Mouse (Mus musculus): ENCODE data around the gene Rapgef4.
A peak's percentile ranks its signal among the peaks of the same experiment; 100 is the strongest.

Rapgef4 gene

DNA sequence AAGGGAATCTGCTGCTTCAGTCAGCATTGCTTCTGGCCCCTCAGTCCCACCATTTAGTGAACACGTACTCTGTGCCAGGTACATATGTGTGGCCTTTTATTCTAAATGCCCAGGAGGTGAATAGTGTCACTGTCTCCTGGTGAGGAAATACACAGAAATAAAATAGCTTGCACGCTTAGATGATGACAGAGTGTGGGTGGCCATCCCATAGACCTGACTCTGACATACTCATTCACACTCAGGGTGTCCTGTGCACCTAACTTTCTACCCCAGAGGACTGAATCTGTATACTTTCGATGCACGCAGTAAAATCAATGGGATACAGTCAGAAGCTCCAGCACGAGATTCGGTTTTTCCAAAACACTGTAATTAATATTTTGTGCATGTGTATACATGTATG is 286.4 kb downstream of the Rapgef4 start:
- DNase-seq (ENCODE audit: extremely low spot score, low spot score), result no peak

- no peak for DNase-seq (ENCODE audit: extremely low spot score, low spot score)
Observed at GRCm38 (mm10) chr2:72269651-72270341, 288.8 kb downstream of the Rapgef4 start.

GRCm38 (mm10) chr2:72278247-72278873 is 297.3 kb downstream of the Rapgef4 start:
- DNase-seq (ENCODE audit: extremely low spot score, low spot score), result no peak

- no peak for DNase-seq (ENCODE audit: extremely low spot score, low spot score)
Observed at GRCm38 (mm10) chr2:72280524-72280923, 299.5 kb downstream of the Rapgef4 start.

- DNase-seq (ENCODE audit: extremely low spot score, low spot score), result no peak
Observed at GRCm38 (mm10) chr2:72281971-72282370, 300.9 kb downstream of the Rapgef4 start.

DNA sequence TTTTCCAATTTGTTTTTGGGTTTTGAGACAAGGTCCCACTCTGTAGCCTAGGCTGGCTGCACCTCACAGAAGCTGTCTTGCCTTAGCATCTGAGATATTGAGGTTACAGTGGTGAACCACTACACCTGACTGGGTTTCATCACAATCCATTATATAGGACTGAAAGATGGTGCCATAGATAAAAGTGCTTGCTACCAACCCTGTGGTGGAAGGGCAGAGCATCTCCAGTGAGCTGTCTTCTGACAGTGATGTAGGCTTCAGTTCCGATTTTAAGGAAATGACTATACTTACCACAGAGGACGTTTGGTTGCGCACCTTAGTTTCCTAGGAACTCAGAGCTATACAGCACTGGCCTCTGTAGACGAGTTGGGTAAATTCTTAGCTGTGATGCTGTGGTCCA is 301.7 kb downstream of the Rapgef4 start:
- DNase-seq (ENCODE audit: extremely low spot score, low spot score), result no peak

GRCm38 (mm10) chr2:72284689-72285088 is 303.6 kb downstream of the Rapgef4 start:
- DNase-seq (ENCODE audit: extremely low spot score, low spot score), result no peak

DNA sequence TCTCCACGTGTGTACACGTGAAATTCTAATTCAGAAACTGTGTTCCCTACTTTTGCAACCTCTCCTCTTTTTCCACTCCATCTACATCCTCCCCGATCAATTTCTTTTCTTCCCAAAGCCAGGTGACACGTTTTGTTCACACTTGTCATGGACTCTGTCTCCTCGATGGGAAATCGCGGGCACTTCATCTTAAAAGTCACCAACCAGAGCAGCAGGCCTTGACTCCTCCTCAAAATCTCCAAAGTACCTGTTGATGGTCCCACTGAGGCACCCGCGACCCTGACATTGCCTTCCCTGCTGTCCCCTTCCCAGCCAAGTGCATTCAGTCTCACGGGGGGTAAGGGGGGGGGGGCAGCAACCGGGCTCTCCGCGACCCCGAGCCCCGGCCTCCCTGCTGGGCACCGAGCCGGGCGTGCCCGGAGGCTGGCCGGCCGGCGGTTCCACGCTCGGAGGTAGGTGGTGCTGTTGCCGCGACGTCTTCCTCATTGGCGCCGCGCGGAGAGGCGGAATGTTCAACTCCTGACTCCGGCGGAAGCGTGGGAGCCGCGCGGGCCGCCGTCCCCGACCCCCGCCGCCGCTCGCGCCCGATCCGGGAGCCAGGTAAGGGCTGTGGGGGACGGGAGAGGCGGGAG is 304.3 kb downstream of the Rapgef4 start, which contains the start of gene Map3k20:
Map3k20 (plus strand) TSS at position 382 of the 632 bp plus-strand sequence.
- DNase-seq (ENCODE audit: extremely low spot score, low spot score), result peak; percentile 80

DNA sequence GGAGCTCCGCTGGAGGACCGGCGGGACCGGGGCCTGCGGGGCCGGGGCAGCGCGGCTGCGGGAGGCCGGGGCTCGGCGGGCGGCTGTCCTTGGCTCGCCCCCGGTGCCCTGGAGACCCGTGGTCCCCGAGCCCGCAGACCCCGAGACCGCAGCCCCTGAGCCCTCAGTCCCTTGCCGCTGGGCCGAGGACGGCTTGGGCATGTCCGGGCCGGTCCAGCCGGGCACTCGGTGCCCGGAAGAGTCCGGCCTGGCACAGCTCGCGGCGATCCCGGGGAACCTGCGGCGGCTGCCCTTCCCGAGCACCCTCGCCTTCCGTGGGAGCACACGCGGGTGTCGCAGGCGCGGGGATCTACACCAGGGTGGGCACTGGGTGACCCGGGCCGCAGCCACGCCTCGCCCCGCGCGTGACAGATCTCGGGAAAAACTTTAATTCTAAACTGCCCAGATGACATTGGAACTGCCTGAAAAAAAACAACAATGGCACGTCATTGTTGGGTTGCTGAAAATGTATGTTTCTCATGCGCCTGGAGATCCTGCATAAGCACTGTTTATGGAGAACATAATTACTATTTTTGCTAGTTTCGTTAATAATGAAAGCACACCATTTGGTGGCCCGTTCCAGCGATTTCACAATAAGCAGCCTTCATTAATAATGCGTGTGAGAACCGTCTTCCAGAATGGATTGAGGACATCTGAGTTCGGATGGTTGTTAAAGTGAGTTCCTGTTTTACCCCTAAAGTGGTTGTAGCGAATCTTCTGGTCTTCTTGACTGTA is 305.0 kb downstream of the Rapgef4 start:
- no peak for DNase-seq (ENCODE audit: extremely low spot score, low spot score)

DNA sequence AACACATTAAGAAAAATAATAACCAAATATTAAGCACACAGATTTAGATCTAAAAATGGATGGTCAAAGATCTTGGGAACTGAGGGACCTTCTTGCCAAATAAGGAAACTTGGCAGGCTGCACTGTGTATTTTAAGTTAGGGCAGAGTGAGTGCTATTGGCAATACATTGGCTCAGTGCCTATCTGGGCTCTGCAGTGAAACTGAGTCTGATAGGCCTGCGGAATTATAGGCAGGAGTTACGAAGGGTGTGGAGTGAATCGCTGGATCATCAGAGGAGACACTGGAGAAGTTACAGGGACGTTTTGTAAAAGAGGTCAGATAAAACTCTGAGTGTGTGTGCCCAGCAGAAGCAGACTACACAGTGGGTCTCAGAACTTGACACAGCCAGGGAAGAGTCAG is 306.1 kb downstream of the Rapgef4 start:
- no peak for DNase-seq (ENCODE audit: extremely low spot score, low spot score)

DNA sequence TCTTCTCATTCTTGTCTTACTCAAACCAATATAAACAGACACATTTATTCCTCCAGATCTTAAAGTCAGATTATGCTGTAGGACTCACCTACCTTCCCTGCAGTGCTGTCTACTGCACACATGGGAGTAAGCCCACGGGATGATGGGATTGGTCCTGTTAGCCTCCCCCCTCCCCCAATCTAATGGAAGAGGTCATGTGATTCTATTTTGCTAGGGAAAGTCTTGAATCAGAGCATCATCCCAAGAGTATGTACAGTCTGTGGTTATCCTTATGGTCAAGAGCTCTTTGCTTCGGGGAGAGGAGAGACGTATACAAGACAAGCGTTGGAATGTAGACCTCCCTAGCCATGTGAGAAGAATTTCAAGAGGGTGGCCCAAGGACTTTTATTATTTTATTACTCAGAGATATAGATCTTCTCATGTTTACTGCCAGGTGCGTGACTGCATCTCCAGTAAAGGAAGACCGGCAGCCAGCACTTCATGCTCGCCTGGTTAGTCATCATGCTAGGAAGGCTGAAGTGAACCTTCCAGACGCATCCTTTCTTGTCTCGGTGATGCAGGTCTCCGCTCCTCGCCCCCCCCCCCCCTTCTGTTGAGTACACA is 308.0 kb downstream of the Rapgef4 start:
- no peak for DNase-seq (ENCODE audit: extremely low spot score, low spot score)

GRCm38 (mm10) chr2:72291103-72291502 is 310.1 kb downstream of the Rapgef4 start:
- no peak for DNase-seq (ENCODE audit: extremely low spot score, low spot score)

DNA sequence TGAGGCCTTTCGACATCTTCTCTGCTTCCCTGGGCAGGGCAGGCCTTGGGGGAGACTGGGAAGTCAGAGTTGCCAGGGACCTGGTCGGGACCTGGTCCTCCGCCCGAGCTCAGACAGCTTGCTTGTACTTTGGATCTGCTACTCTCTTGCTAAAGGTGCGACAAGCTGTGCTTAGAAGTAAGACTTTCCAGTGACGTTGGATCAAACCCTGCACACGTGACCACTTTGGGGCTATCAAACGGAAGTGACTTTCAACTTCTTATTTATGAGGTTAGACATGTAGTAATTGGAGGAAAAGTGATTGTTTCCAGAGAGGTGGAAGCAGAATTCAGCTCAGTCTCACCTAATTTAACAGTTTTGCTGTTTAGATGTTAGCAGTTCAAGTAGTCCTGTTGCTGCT is 311.5 kb downstream of the Rapgef4 start:
- no peak for DNase-seq (ENCODE audit: extremely low spot score, low spot score)

DNA sequence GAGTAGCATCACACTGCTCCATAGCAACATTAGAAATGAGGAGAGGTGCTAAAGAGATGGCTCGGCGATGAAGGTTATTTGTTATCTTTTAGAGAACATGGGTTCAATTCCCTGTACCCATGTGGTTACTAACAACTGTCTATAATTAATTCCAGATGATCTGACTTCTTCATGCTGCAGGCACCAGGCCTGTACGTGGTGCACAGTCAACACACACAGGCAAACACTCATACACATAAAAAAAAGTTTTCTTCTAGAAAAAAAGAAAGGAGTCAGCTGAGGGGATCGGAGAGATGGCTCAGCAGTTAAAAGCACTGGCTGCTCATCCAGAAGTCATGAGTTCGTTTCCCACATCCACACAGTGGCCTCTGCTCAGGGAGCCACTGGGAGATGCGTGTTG is 314.0 kb downstream of the Rapgef4 start:
- no peak for DNase-seq (ENCODE audit: extremely low spot score, low spot score)

DNA sequence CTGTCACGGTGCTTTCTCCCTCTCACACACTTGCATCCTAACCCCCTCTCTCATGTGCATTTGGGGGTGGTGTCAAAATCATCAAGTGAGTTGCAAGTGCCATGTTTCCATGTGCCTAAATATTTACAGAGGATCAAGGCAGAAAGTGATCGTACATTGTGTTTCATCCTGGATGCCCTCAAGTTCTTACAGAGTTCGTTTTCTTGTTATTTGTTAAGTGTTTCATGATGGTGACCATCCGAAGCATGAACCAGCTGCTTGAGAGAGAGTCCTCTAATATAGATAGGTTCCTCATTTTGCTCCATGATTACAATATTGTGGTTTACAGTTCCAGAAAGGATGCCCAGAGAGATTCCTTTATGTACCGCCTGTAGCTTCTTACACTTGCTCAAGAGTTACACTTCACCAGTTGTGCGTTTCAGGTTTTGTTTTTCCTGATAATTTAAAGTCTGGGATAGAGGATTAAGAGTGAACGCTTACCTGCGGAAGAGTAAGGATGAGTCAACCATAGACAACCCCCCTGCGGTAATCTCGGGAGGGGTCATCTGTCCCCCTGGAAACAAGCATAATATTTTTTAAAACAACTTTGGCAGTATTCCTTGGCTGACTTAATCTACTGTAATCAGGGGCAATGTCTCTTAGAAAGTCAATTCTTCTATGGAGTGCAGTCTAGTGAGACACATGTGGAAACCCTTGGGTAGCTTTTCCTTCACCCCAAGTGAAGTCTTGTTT is 316.1 kb downstream of the Rapgef4 start:
- no peak for DNase-seq (ENCODE audit: extremely low spot score, low spot score)

GRCm38 (mm10) chr2:72297716-72298082 is 316.7 kb downstream of the Rapgef4 start:
- DNase-seq (ENCODE audit: extremely low spot score, low spot score), result no peak

DNA sequence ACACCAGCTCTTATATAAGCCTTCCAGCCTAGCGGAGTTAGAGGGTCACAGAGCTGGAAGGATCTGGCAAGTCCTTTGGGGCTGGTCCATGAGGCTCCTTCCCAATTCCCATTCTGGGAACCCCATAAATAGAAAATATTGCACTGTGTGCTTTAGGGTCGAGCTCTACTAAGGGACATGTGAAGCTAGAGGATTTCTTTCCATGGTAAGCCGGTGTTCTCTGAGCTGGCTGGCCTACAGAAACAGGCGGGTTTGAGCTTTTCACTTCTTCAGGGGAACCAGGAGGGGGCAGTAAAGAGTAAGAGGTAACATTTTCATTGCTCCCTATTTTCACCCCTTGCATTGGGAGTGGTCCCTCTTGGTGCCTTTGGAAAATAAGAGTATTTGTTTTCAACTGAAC is 317.4 kb downstream of the Rapgef4 start:
- DNase-seq (ENCODE audit: extremely low spot score, low spot score), result no peak

- DNase-seq (ENCODE audit: extremely low spot score, low spot score), result no peak
Observed at GRCm38 (mm10) chr2:72301194-72301916, 320.3 kb downstream of the Rapgef4 start.

DNA sequence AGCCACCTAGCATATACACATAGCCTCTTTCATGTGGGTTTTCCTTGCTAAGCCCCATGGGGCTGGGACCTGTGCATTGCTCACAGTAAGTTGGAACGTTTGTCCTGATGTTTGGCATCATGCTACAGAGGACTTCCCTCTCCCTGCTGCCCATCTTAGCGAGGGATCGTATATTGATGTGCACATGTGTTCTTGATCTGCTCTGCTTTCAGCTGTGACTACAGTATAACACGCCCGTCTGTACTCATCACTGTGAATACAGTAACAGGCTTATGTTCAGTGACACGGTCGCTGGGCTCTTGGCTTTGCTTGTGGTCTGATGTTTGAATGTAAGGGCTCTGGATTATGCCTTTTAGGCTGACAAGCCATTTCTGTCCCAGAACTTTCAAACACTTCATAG is 324.7 kb downstream of the Rapgef4 start:
- no peak for DNase-seq (ENCODE audit: extremely low spot score, low spot score)

All from neural tube, embryonic 10.5 days (tissue).